In the genomic region with DNA sequence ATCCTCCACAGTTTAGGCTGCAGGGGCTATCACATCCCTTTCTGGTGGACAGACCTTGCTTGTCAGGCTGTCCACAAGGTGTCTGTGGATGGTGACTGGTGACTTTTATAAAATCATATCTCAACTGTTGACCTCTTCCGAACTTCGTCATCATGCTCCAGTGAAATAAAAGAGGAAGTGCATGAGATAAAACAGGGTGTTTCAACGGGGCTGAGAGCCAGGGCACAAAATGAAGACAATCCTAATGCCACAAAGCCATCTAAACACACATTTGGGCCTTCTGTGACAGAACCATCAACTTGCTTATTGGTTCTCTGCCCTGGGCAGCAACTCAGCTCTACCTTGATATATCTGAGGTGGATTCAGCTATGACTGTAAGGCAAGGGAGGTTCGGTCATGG, we compare ENCODE assay signal across 21 mouse cellular contexts. TPM values are rescaled to one million over a fixed set of nuclear protein-coding genes. Genes with fewer than 3 reads are reported as not detected.
"Had no signal": no experiment of that assay in that cellular context is flagged by ENCODE, and none has a peak within 500 bp of the region (broad histone marks: within the 10 kb centered on the region; RNA-seq: fewer than 3 reads in every experiment).

No protein-coding gene starts in this region.

- H3K9me3 ChIP-seq: liver, embryonic 13.5 days; liver, embryonic 15.5 days; lung, embryonic 15.5 days; midbrain, embryonic 13.5 days; midbrain, embryonic 15.5 days; neural tube, embryonic 12.5 days; stomach, embryonic 15.5 days had no signal

- H3K36me3 ChIP-seq: liver, embryonic 13.5 days; liver, embryonic 15.5 days; lung, embryonic 15.5 days; midbrain, embryonic 13.5 days; midbrain, embryonic 15.5 days; neural tube, embryonic 12.5 days; stomach, embryonic 15.5 days had no signal

- H3K9ac ChIP-seq: liver, embryonic 13.5 days; liver, embryonic 15.5 days; liver, postnatal 0 days; lung, embryonic 15.5 days; midbrain, embryonic 13.5 days; midbrain, embryonic 15.5 days; neural tube, embryonic 12.5 days; stomach, embryonic 15.5 days had no signal

- H3K27ac ChIP-seq: liver, embryonic 13.5 days; liver, embryonic 15.5 days; lung, embryonic 15.5 days; macrophage; midbrain, embryonic 13.5 days; midbrain, embryonic 15.5 days; neural tube, embryonic 12.5 days; stomach, embryonic 15.5 days; stomach, postnatal 0 days had no signal

- H3K4me2 ChIP-seq: liver, embryonic 11.5 days; liver, embryonic 13.5 days; liver, embryonic 15.5 days; lung, embryonic 15.5 days; midbrain, embryonic 13.5 days; midbrain, embryonic 15.5 days; neural tube, embryonic 12.5 days; stomach, embryonic 15.5 days had no signal

- DNase-seq: liver, embryonic 13.5 days; liver, postnatal 0 days; lung, adult 2 months; lung, postnatal 14 days; lung, postnatal 36 days; right cerebral cortex, postnatal 14 days; thymus, adult 2 months; thymus, postnatal 25 days; thymus, postnatal 4 days had no signal

- ATAC-seq: liver, postnatal 0 days; lung, postnatal 0 days; midbrain, embryonic 13.5 days; midbrain, embryonic 15.5 days had no signal

- H3K4me3 ChIP-seq: liver, embryonic 13.5 days; liver, embryonic 15.5 days; lung, embryonic 15.5 days; midbrain, embryonic 13.5 days; midbrain, embryonic 15.5 days; neural tube, embryonic 12.5 days; stomach, embryonic 15.5 days had no signal

RNA-seq across cellular contexts. Expression of gene Stc2, which starts 3.0 kb away (rescaled TPM):
- total RNA-seq: monocyte, adult 5-6 weeks; neutrophil, adult 5-6 weeks had no signal
- polyA plus RNA-seq: macrophage had no signal
